Mouse (Mus musculus): Measurements from ENCODE around the gene Cox6b1.

Cox6b1 gene

GRCm38 (mm10) chr7:30625530-30626384 is at the start of gene Cox6b1:
TSS of gene Cox6b1 (minus strand) at chr7:30626151.
- in situ Hi-C loops (cut with MboI, MseI) = no loop called here

DNA sequence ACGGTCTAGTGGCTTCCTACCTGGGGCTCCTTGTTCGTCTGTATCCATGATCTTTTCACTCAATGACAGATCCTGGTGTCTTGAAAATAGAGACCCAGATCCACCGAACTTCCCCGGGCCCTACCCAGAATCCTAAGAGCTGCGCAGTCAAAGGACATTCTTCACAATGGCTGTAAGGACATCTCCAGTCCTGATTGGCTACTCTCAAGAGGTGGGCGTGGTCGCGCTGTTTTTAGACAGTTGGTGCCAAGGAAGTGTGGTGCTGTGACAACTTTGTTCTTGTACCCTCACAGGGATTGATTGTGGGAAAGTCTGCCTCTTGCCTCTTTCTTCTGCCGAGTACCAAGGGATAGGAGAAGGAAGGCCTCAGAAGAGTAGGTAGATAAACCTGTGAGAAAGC is 45.5 kb upstream of the Cox6b1 start, which contains the start of gene Pmis2:
Pmis2 (minus strand) TSS at position 126 of the 400 bp plus-strand sequence.
- in situ Hi-C loops (cut with MboI, MseI) = no loop called here

DNA sequence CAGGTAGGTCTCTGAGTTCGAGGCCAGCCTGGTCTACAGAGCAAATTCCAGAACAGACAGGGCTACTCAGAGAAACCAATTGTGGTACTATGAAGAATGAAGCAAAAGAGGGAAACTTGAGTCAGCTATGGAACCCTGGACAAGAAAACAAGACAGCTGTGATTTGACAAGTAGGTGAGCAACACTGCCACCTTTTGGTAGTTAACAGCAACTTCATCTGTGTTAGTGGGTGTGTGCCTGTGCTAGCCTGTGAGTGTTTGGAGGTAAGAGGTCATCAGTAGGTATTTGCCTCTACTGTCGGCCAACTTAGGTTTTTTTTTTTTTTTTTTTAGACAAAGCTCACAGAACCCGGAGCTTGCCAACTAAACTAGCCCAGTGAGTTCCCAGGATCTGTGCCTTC is 43.3 kb upstream of the Cox6b1 start:
- in situ Hi-C loops (cut with MboI, MseI) = no loop called here

GRCm38 (mm10) chr7:30665321-30665720 is 39.4 kb upstream of the Cox6b1 start:
- in situ Hi-C loops (cut with MboI, MseI) = no loop called here

- in situ Hi-C loops (cut with MboI, MseI) = no loop called here
Measured at GRCm38 (mm10) chr7:30664529-30665200, 38.7 kb upstream of the Cox6b1 start, which contains the start of gene Haus5. TSS of gene Haus5 (minus strand) at chr7:30664994.

GRCm38 (mm10) chr7:30649591-30650540 is 23.9 kb upstream of the Cox6b1 start, which contains the start of gene Rbm42:
TSS of gene Rbm42 (minus strand) at chr7:30650317.
- in situ Hi-C loops (cut with MboI, MseI) = no loop called here

DNA sequence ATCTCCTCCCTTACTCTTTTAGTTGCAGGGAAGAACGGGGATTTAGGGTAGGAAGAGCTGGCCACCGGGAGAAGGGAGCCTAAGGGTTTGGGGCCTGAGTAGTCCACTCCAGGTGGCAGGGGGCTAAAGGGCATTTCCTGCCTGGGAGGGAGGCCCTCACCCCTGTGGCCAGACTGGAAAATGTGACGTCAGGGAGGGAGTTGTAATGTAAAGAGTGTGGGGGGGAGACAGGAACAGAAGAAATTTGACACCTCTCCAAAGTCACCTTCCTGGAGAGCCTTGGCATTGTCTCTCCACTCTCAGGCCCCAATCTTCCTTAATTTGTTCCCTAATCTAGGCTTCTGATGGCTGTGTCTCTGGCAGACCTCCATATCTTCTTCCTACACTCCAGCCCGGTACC is 13.1 kb upstream of the Cox6b1 start:
- in situ Hi-C loops (cut with MboI, MseI) = no loop called here

DNA sequence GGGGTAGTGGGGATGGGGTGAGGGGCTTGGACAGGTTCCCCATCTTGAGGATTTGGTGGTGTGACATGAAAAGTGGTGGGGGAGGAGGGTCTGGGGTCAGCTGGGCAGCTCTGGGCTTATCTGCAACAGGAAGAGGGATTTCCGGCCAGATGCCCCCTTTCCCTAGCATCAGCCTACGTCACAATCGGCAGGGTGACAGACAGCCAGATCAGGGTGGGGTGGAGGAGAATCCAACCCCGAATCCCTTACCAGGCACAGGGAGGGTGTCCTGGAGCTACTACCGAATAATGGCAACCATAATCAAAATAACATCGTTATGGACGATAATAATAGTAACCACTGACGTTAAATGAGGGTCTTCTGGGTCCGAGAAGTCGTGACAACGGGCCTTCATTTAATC is 10.4 kb upstream of the Cox6b1 start:
- in situ Hi-C loops (cut with MboI, MseI) = no loop called here

- in situ Hi-C loops (cut with MboI, MseI) = no loop called here
Measured at GRCm38 (mm10) chr7:30635752-30636151, 9.8 kb upstream of the Cox6b1 start, which contains the start of gene Etv2. TSS of gene Etv2 (minus strand) at chr7:30635852.

GRCm38 (mm10) chr7:30634621-30635020 is 8.7 kb upstream of the Cox6b1 start:
- in situ Hi-C loops (cut with MboI, MseI) = no loop called here

DNA sequence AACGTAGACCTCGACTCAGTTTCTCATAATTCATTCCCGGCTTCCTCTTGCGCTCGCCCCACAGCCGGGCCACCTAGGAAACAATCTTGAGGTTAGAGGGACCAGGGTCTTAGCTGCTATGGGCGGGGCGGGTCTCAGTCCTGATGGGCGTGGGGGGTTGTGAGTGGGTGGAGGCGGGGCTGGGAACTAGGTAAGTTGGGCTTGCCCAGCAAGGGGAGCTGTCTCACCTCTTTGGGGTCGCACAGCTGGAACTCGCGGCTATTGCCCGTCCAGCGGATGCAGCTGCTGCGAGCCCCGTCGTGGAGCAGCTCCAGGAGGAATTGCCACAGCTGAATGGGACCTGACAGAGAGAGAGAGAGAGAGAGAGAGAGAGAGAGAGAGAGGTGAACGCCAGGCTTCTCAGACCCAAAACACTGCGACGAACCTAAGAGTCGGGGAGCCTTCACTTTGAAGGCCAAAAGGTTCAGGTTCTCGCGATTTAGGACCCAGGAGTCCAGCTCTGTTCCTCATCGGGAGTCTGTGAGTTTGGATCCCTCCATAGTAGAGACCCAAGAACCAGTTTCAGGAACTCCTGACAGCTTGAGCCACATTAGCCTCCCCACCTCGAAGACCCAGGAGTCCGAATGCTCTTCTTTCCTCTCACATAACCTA is 7.9 kb upstream of the Cox6b1 start:
- in situ Hi-C loops (cut with MboI, MseI) = no loop called here

GRCm38 (mm10) chr7:30629013-30629412 is 3.1 kb upstream of the Cox6b1 start:
- in situ Hi-C loops (cut with MboI, MseI) = no loop called here

- in situ Hi-C loops (cut with MboI, MseI) = no loop called here
Measured at GRCm38 (mm10) chr7:30626647-30627046, 696 bp upstream of the Cox6b1 start.

GRCm38 (mm10) chr7:30619202-30619601 is 6.7 kb downstream of the Cox6b1 start:
- in situ Hi-C loops (cut with MboI, MseI) = loop anchor here (5.0 kb wide), 1 partner anchor 127 kb away; the partner anchor contains the start of gene Prodh2

DNA sequence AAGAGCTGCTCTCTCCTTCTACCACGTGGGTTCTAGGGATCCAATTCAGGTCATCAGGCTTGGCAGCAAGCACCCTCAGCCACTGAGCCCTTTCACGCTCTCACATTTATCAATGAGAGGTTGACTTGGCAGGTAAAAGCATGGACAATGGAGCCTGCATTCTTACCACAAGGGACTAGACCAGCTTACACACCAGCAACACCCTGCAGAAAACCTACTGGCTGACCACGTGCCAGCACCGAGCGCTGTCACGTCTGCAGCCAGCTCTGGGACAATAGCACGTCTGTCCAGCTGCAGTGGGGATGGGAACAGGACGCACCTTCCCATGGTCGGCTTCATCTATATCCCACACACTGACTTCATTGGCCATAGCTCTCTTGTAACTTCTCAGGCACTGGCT is 7.3 kb downstream of the Cox6b1 start:
- in situ Hi-C loops (cut with MboI, MseI) = loop anchor here (5.0 kb wide), 1 partner anchor 126 kb away; the partner anchor contains the start of gene Prodh2

- in situ Hi-C loops (cut with MboI, MseI) = loop anchor here (5.0 kb wide), 1 partner anchor 123 kb away; the partner anchor contains the start of gene Prodh2
Measured at GRCm38 (mm10) chr7:30615049-30615760, 10.7 kb downstream of the Cox6b1 start.

GRCm38 (mm10) chr7:30614454-30614853 is 11.5 kb downstream of the Cox6b1 start:
- in situ Hi-C loops (cut with MboI, MseI) = no loop called here

DNA sequence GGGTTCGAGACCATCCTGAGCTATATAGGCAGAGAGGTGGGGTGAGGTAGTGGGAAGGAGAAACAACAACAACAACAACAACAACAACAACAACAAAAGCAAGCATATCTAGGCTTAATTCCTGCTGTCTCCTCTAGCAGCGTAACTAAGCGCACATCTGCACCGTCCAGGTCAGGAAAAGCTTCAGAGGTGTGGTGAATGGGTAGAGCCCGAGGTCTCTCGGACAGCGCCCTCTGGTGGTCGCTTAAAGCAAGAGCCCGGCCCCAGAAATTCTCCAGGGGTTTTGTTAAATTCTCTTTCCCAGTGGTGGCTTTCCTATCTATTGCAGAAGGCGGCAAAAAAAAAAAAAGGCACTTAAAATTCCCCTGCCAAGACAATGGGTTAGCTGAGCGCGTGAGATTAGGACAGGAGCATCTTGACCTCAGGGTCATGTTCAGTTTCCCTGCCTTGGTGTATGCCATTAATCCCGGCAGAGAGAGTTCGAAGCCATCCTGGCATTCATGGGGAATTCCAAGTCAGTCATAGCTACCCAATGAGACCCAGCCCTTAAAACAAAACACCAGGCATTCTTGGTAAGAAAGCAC is 12.3 kb downstream of the Cox6b1 start:
- in situ Hi-C loops (cut with MboI, MseI) = no loop called here

- in situ Hi-C loops (cut with MboI, MseI) = no loop called here
Measured at GRCm38 (mm10) chr7:30612654-30613402, 13.1 kb downstream of the Cox6b1 start, which contains the start of gene Upk1a. TSS of gene Upk1a (minus strand) at chr7:30612847.

Measured in regulatory T cell (primary cell).